Mouse (Mus musculus): ENCODE measurements around the gene Znrf2. TPM values are rescaled to one million over a fixed set of nuclear protein-coding genes. Genes with fewer than 3 reads are reported as not detected.

The Znrf2 gene
- 10 to 100 TPM; 12.6 to 14.9 TPM for total RNA-seq (2021)
- long read RNA-seq, experiment 1, full-length matches to known transcripts: 10 of 14 reads
- long read RNA-seq, experiment 1, partial matches to known transcripts: 0 of 14 reads
- long read RNA-seq, experiment 1, other reads (novel, unspliced or antisense): 4 of 14 reads
- long read RNA-seq, experiment 2, full-length matches to known transcripts: 5 of 9 reads
- long read RNA-seq, experiment 2, partial matches to known transcripts: 0 of 9 reads
- long read RNA-seq, experiment 2, other reads (novel, unspliced or antisense): 4 of 9 reads

GRCm38 (mm10) chr6:54816388-54817065 lies at the start of gene Znrf2:
Gene Znrf2, plus strand, starts transcription at chr6:54816916.
- DNase-seq: peak; percentile 97
- intact Hi-C loops (cut with DNase I): loop anchor here (2.0 to 5.0 kb wide), 4 partner anchors 62 to 224 kb away; partner anchors contain the start of gene Ggct
- H3K27ac ChIP-seq: peak within 1 kb of the TSS; percentile 96
- H3K4me3 ChIP-seq: peak within 1 kb of the TSS; percentile 94
- TF ChIP-seq CTCF (IDR thresholded peaks at IDR 0.05): peak; percentile 61

GRCm38 (mm10) chr6:54767746-54768145 lies 49.0 kb upstream of the Znrf2 start:
- DNase-seq: no peak
- intact Hi-C loops (cut with DNase I): no loop called here
- TF ChIP-seq CTCF (IDR thresholded peaks at IDR 0.05): no peak
- no peak overlapping the region for H3K27ac ChIP-seq
- H3K4me3 ChIP-seq: no peak overlapping the region

- no peak for DNase-seq
- intact Hi-C loops (cut with DNase I): no loop called here
- Histone ChIP-seq H3K4me3 (no peak overlapping the region), H3K27ac (no peak overlapping the region)
- no peak for TF ChIP-seq CTCF (IDR thresholded peaks at IDR 0.05)
Measured at GRCm38 (mm10) chr6:54770766-54771165, 46.0 kb upstream of the Znrf2 start.

- no peak for TF ChIP-seq CTCF (IDR thresholded peaks at IDR 0.05)
- intact Hi-C loops (cut with DNase I): no loop called here
- Histone ChIP-seq H3K27ac (no peak overlapping the region), H3K4me3 (no peak overlapping the region)
- peak; percentile 70 for DNase-seq
Measured at GRCm38 (mm10) chr6:54771171-54771570, 45.5 kb upstream of the Znrf2 start.

GRCm38 (mm10) chr6:54772078-54772477 lies 44.6 kb upstream of the Znrf2 start:
- H3K27ac ChIP-seq: no peak overlapping the region
- intact Hi-C loops (cut with DNase I): no loop called here
- DNase-seq: no peak
- TF ChIP-seq CTCF (IDR thresholded peaks at IDR 0.05): no peak
- no peak overlapping the region for H3K4me3 ChIP-seq

- intact Hi-C loops (cut with DNase I): no loop called here
- no peak for DNase-seq
- Histone ChIP-seq H3K27ac (no peak overlapping the region), H3K4me3 (no peak overlapping the region)
- no peak for TF ChIP-seq CTCF (IDR thresholded peaks at IDR 0.05)
Measured at GRCm38 (mm10) chr6:54775739-54776138, 41.0 kb upstream of the Znrf2 start.

- Histone ChIP-seq H3K4me3 (no peak overlapping the region), H3K27ac (no peak overlapping the region)
- intact Hi-C loops (cut with DNase I): no loop called here
- DNase-seq: no peak
- TF ChIP-seq CTCF (IDR thresholded peaks at IDR 0.05): no peak
Measured at GRCm38 (mm10) chr6:54777661-54778060, 39.1 kb upstream of the Znrf2 start.

- Histone ChIP-seq H3K27ac (no peak overlapping the region), H3K4me3 (no peak overlapping the region)
- DNase-seq: no peak
- intact Hi-C loops (cut with DNase I): no loop called here
- TF ChIP-seq CTCF (IDR thresholded peaks at IDR 0.05): no peak
Measured at GRCm38 (mm10) chr6:54779968-54780367, 36.7 kb upstream of the Znrf2 start.

- no peak for DNase-seq
- intact Hi-C loops (cut with DNase I): no loop called here
Measured at GRCm38 (mm10) chr6:54780569-54781304, 36.0 kb upstream of the Znrf2 start.

GRCm38 (mm10) chr6:54781881-54782280 lies 34.8 kb upstream of the Znrf2 start:
- intact Hi-C loops (cut with DNase I): no loop called here
- Histone ChIP-seq H3K27ac (no peak overlapping the region), H3K4me3 (no peak overlapping the region)
- no peak for DNase-seq
- TF ChIP-seq CTCF (IDR thresholded peaks at IDR 0.05): no peak

More at GRCm38 (mm10) chr6:54780569-54781304, 36.0 kb upstream of the Znrf2 start:
- TF ChIP-seq CTCF (IDR thresholded peaks at IDR 0.05): no peak
- Histone ChIP-seq H3K4me3 (no peak overlapping the region), H3K27ac (no peak overlapping the region)

- no peak for TF ChIP-seq CTCF (IDR thresholded peaks at IDR 0.05)
- no peak for DNase-seq
- Histone ChIP-seq H3K4me3 (no peak overlapping the region), H3K27ac (no peak overlapping the region)
- intact Hi-C loops (cut with DNase I): no loop called here
Measured at GRCm38 (mm10) chr6:54785098-54785730, 31.5 kb upstream of the Znrf2 start.

- no peak overlapping the region for H3K27ac ChIP-seq
- H3K4me3 ChIP-seq: no peak overlapping the region
- intact Hi-C loops (cut with DNase I): no loop called here
- DNase-seq: no peak
- no peak for TF ChIP-seq CTCF (IDR thresholded peaks at IDR 0.05)
Measured at GRCm38 (mm10) chr6:54786766-54787165, 29.9 kb upstream of the Znrf2 start.
